Mouse (Mus musculus) spleen, adult 2 months (tissue): Measurements from ENCODE around the gene Ccl3.

Experiments used
- CTCF ChIP-seq: fragments of 200-500 bp; IDR thresholded peaks from 2 replicates; pipeline ENCODE4 v1.5.1; 2011; ENCODE audit warnings: mild to moderate bottlenecking, inconsistent platforms; ENCODE audit not compliant: insufficient read depth, insufficient read length, insufficient replicate concordance; ENCODE audit errors: extremely low read depth
- POLR2A ChIP-seq: fragments of 200-500 bp; IDR thresholded peaks from 2 replicates; pipeline ENCODE4 v1.6.1; 2011; ENCODE audit warnings: low read depth, low read length, inconsistent platforms

DNA sequence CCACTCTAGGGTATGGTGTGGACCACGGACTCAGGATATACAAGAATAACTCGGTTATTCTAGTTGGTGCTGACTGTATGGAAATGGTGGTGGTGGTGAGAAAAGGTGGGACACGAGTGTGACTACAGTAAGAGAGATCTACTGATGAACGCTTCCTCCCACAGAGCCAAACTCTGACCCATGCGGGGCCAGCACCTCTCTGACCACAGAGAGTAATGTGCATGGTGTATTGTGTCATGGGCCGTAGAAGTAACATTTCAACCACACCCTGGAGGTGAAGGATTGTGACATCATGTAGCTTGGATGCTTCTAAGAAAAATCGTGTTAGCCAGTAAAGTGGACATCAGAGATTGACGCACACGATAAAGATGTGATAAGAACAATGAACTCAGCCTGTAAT is 20.3 kb downstream of the Ccl3 start:
- no peak for TF ChIP-seq POLR2A
- TF ChIP-seq CTCF: no peak
